In the genomic region with DNA sequence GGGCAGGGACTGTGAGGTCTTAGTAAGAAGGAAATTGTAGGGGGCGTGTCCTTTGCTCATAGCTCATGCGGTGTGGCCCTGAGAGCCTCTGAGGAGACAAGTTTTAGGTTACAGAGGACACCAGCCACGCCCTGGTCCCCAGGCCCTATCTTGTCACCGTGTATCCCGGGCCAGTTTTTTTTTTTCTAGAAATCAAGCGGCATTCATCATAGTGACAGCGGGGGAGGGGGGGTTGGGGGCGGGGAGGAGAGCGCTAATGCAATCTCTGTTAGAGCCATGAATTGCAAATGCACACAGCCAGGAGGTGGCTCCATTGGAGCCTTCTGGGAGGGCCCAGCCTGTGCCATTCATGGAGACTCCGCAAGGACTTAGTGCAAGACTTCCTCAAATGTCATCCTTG, we compare ENCODE assay signal across 13 mouse cellular contexts.
A peak's percentile ranks its signal among the peaks of the same experiment; 100 is the strongest.
DNase-seq lines count a peak whose midpoint lies in the region; ATAC-seq and TF ChIP-seq lines count a peak whose summit lies in the region.
"Had no signal": no experiment of that assay in that cellular context is flagged by ENCODE, and none has a peak within 500 bp of the region (broad histone marks: within the 10 kb centered on the region; RNA-seq: fewer than 3 reads in every experiment).

No protein-coding gene starts in this region.

- no peaks in the 10 kb centered on the region for H3K36me3 ChIP-seq in neural tube, embryonic 11.5 days (ENCODE audit: control insufficient read depth, insufficient read depth, low read length)
- no peaks in the 10 kb centered on the region for H3K36me3 ChIP-seq in embryonic facial prominence, embryonic 14.5 days (ENCODE audit: control insufficient read depth, insufficient read depth, low read length)
- no peaks in the 10 kb centered on the region for H3K36me3 ChIP-seq in hindbrain, postnatal 0 days (ENCODE audit: insufficient read depth, low read length)
- no peaks in the 10 kb centered on the region for H3K36me3 ChIP-seq in stomach, postnatal 0 days (ENCODE audit: control insufficient read depth, insufficient read depth, low read length)

- H3K4me2 ChIP-seq in neural tube, embryonic 11.5 days (ENCODE audit: low read depth) = no peak overlapping the region
- H3K4me2 ChIP-seq in embryonic facial prominence, embryonic 14.5 days (ENCODE audit: low read depth, low read length) = no peak overlapping the region
- no peak overlapping the region for H3K4me2 ChIP-seq in hindbrain, postnatal 0 days (ENCODE audit: low read depth, low read length)
- H3K4me2 ChIP-seq in stomach, postnatal 0 days (replicated peaks; ENCODE audit: low read depth) = no peak overlapping the region

- no peak overlapping the region for H3K4me3 ChIP-seq in neural tube, embryonic 11.5 days (ENCODE audit: low read depth, low read length)
- no peak overlapping the region for H3K4me3 ChIP-seq in embryonic facial prominence, embryonic 14.5 days (ENCODE audit: low read depth, low read length)
- no peak overlapping the region for H3K4me3 ChIP-seq in hindbrain, postnatal 0 days (ENCODE audit: low read length)
- H3K4me3 ChIP-seq in stomach, postnatal 0 days (ENCODE audit: low read depth, low read length) = no peak overlapping the region

- 0 out of 2 replicates have a peak, but pooled peaks have one; percentile 12 for TF ChIP-seq CTCF in hindbrain, postnatal 0 days (IDR thresholded peaks at IDR 0.05; ENCODE audit: low read depth)
- TF ChIP-seq CTCF in stomach, postnatal 0 days (IDR thresholded peaks at IDR 0.05; ENCODE audit: low read depth) = peak; percentile 3; the same call in 1 of the 2 replicates

- WGBS in neural tube, embryonic 11.5 days = 3% methylated on average over 10 of the region's 10 CpGs
- WGBS in embryonic facial prominence, embryonic 14.5 days = 9% methylated on average over 10 of the region's 10 CpGs
- 10% methylated on average over 10 of the region's 10 CpGs for WGBS in hindbrain, postnatal 0 days
- WGBS in stomach, postnatal 0 days = 26% methylated on average over 10 of the region's 10 CpGs

- DNase-seq in neural tube, embryonic 11.5 days (ENCODE audit: low spot score) = peak; percentile 62
- DNase-seq in neural tube, embryonic 10.5 days (ENCODE audit: extremely low spot score, low spot score) = no peak
- DNase-seq in embryonic facial prominence, embryonic 14.5 days (ENCODE audit: low spot score) = peak; percentile 54
- DNase-seq in hindbrain, postnatal 0 days (ENCODE audit: low spot score) = peak; percentile 18
- no peak for DNase-seq in stomach, postnatal 0 days (ENCODE audit: low spot score)
- DNase-seq in adrenal gland, postnatal 10 days = no peak
- no peak for DNase-seq in layer of hippocampus, postnatal 36 days
- DNase-seq in gastrocnemius, postnatal 25 days = no peak
- DNase-seq: adrenal gland, adult 8-10 months; cerebellum, postnatal 14 days; kidney, postnatal 36 days; liver; lung, postnatal 14 days had no signal

- TF ChIP-seq EP300 in stomach, postnatal 0 days (optimal IDR thresholded peaks at IDR 0.05) = no peak

- peak; percentile 58 for ATAC-seq in neural tube, embryonic 11.5 days (ENCODE audit: insufficient read depth, low FRiP score, low TSS enrichment)
- ATAC-seq in embryonic facial prominence, embryonic 14.5 days (ENCODE audit: low read depth) = no peak
- ATAC-seq in hindbrain, postnatal 0 days = no peak
- no peak for ATAC-seq in stomach, postnatal 0 days (ENCODE audit: low FRiP score, low TSS enrichment)

- H3K4me1 ChIP-seq in neural tube, embryonic 11.5 days (ENCODE audit: control insufficient read depth, insufficient read depth, low read length) = peaks cover 32% of the 10 kb centered on the region
- H3K4me1 ChIP-seq in embryonic facial prominence, embryonic 14.5 days (ENCODE audit: control insufficient read depth, insufficient read depth, low read length) = peaks cover 15% of the 10 kb centered on the region
- no peaks in the 10 kb centered on the region for H3K4me1 ChIP-seq in hindbrain, postnatal 0 days (ENCODE audit: insufficient read depth, low read length)
- peaks cover 5% of the 10 kb centered on the region; the same call in 1 of the 2 replicates for H3K4me1 ChIP-seq in stomach, postnatal 0 days (replicated peaks; ENCODE audit: control insufficient read depth, insufficient read depth)

- 0 out of 2 replicates have a peak overlapping the region, but pooled peaks have one; percentile 17 for H3K27ac ChIP-seq in neural tube, embryonic 11.5 days (ENCODE audit: low read depth, low read length)
- H3K27ac ChIP-seq in embryonic facial prominence, embryonic 14.5 days (replicated peaks; ENCODE audit: low read depth, low read length) = no peak overlapping the region; the same call in 1 of the 2 replicates
- no peak overlapping the region for H3K27ac ChIP-seq in hindbrain, postnatal 0 days
- H3K27ac ChIP-seq in stomach, postnatal 0 days (replicated peaks) = no peak overlapping the region

- H3K27me3 ChIP-seq in neural tube, embryonic 11.5 days (ENCODE audit: control insufficient read depth, insufficient read depth, low read length) = no peaks in the 10 kb centered on the region
- H3K27me3 ChIP-seq in embryonic facial prominence, embryonic 14.5 days (replicated peaks; ENCODE audit: control insufficient read depth, insufficient read depth, low read length) = peaks cover 3% of the 10 kb centered on the region; the same call in 1 of the 2 replicates
- no peaks in the 10 kb centered on the region for H3K27me3 ChIP-seq in hindbrain, postnatal 0 days (ENCODE audit: insufficient read depth, low read length)
- H3K27me3 ChIP-seq in stomach, postnatal 0 days (ENCODE audit: control insufficient read depth, insufficient read depth, low read length) = no peaks in the 10 kb centered on the region

- H3K9ac ChIP-seq in neural tube, embryonic 11.5 days (ENCODE audit: low read length) = no peak overlapping the region
- no peak overlapping the region for H3K9ac ChIP-seq in embryonic facial prominence, embryonic 14.5 days (ENCODE audit: low read depth, low read length)
- no peak overlapping the region for H3K9ac ChIP-seq in hindbrain, postnatal 0 days (replicated peaks; ENCODE audit: low read length)
- H3K9ac ChIP-seq in stomach, postnatal 0 days (ENCODE audit: low read length) = no peak overlapping the region

- no peaks in the 10 kb centered on the region for H3K9me3 ChIP-seq in neural tube, embryonic 11.5 days (ENCODE audit: control insufficient read depth, low read length)
- H3K9me3 ChIP-seq in embryonic facial prominence, embryonic 14.5 days (ENCODE audit: control insufficient read depth, low read length) = no peaks in the 10 kb centered on the region
- no peaks in the 10 kb centered on the region for H3K9me3 ChIP-seq in hindbrain, postnatal 0 days (ENCODE audit: low read length)
- no peaks in the 10 kb centered on the region for H3K9me3 ChIP-seq in stomach, postnatal 0 days (ENCODE audit: control insufficient read depth, low read length)

Comparison
In these comparisons a context has a peak if more than half of its experiments do, and no peak if none do; other contexts are left out.
1. DNase-seq: peak in neural tube, embryonic 11.5 days (single experiment), embryonic facial prominence, embryonic 14.5 days (single experiment) and hindbrain, postnatal 0 days (single experiment); none in neural tube, embryonic 10.5 days (single experiment), stomach, postnatal 0 days (single experiment), adrenal gland, postnatal 10 days (single experiment), layer of hippocampus, postnatal 36 days (0 of 2) and gastrocnemius, postnatal 25 days (single experiment).